Mouse (Mus musculus) heart, embryonic 13.5 days (tissue): ENCODE measurements at regions not wholly inside any gene's neighbourhood (a gene's known extent, or its start where the extent isn't known, plus 50 kb on each side); places are given as distances from the start of the nearest gene placed in this dataset.

Experiments used
- ATAC-seq: fragments of 200-750 bp; cut with Nextera tagmentation; 2 replicates; pipeline ENCODE4 v1.8.0; 2017; ENCODE audit warnings: moderate TSS enrichment; ENCODE audit not compliant: insufficient number of reproducible peaks, low FRiP score, low TSS enrichment; ENCODE audit errors: extremely low read depth
- H3K27ac ChIP-seq: fragments of 300-500 bp; sonication (generic); replicated peaks from 2 replicates; pipeline ENCODE4 v1.5.1; 2015; ENCODE audit warnings: moderate library complexity, mild to moderate bottlenecking, inconsistent platforms
- H3K27me3 ChIP-seq: fragments of 300-500 bp; sonication (generic); replicated peaks from 2 replicates; pipeline ENCODE4 v1.6.1; 2015; ENCODE audit warnings: mild to moderate bottlenecking, inconsistent platforms
- H3K36me3 ChIP-seq: fragments of 300-500 bp; sonication (generic); 2 replicates; pipeline ENCODE4 v1.6.1; 2015; ENCODE audit warnings: mild to moderate bottlenecking, inconsistent platforms
- H3K4me1 ChIP-seq: fragments of 300-500 bp; sonication (generic); 2 replicates; pipeline ENCODE4 v1.6.1; 2015; ENCODE audit warnings: inconsistent platforms
- H3K4me2 ChIP-seq: fragments of 300-500 bp; sonication (generic); 2 replicates; pipeline ENCODE4 v1.6.1; 2015; ENCODE audit warnings: inconsistent platforms, mild to moderate bottlenecking, moderate library complexity
- H3K4me3 ChIP-seq: fragments of 300-500 bp; sonication (generic); 2 replicates; pipeline ENCODE4 v1.5.1; 2015; ENCODE audit warnings: moderate library complexity, mild to moderate bottlenecking, inconsistent platforms
- H3K9ac ChIP-seq: fragments of 300-500 bp; sonication (generic); 2 replicates; pipeline ENCODE4 v1.6.1; 2015; ENCODE audit warnings: inconsistent platforms, mild to moderate bottlenecking, moderate library complexity
- H3K9me3 ChIP-seq: fragments of 300-500 bp; sonication (generic); 2 replicates; pipeline ENCODE4 v1.6.1; 2016; ENCODE audit warnings: inconsistent platforms
- WGBS: fragments of 180-500 bp; shearing (Covaris S2); methylation state at CpG from one replicate; pipeline ENCODE4 v1.1.7; 2015; ENCODE audit warnings: mixed read lengths; 5-methylcytosine and 5-hydroxymethylcytosine counted together

- ATAC-seq, result no peak
Observed at GRCm38 (mm10) chr1:77082410-77082809, 432.5 kb downstream of the Epha4 start.

GRCm38 (mm10) chr1:77093551-77093950 lies 421.3 kb downstream of the Epha4 start:
- no peak for ATAC-seq
- Histone ChIP-seq H3K4me3 (no peak overlapping the region), H3K4me2 (no peak overlapping the region), H3K9ac (no peak overlapping the region), H3K27ac (no peak overlapping the region), H3K9me3 (no peaks in the 10 kb centered on the region), H3K4me1 (no peaks in the 10 kb centered on the region), H3K36me3 (no peaks in the 10 kb centered on the region), H3K27me3 (no peaks in the 10 kb centered on the region)
- 35% methylated on average over 2 of the region's 2 CpGs for WGBS

More at GRCm38 (mm10) chr1:77082410-77082809, 432.5 kb downstream of the Epha4 start:
- no peak overlapping the region for H3K27ac ChIP-seq
- H3K4me3 ChIP-seq, result no peak overlapping the region
- no peak overlapping the region for H3K4me2 ChIP-seq
- no peak overlapping the region for H3K9ac ChIP-seq
- H3K36me3 ChIP-seq, result no peaks in the 10 kb centered on the region
- 77% methylated on average over 3 of the region's 3 CpGs for WGBS
- no peaks in the 10 kb centered on the region for H3K9me3 ChIP-seq
- H3K27me3 ChIP-seq, result 0 out of 2 replicates have a peak, but pooled peaks cover 3% of the 10 kb centered on the region
- H3K4me1 ChIP-seq, result peaks cover 24% of the 10 kb centered on the region

GRCm38 (mm10) chr1:77101726-77102272 lies 413.1 kb downstream of the Epha4 start:
- Histone ChIP-seq H3K4me1 (no peaks in the 10 kb centered on the region), H3K27me3 (peaks cover 8% of the 10 kb centered on the region; the same call in 1 of the 2 replicates), H3K4me3 (no peak overlapping the region), H3K9me3 (no peaks in the 10 kb centered on the region), H3K36me3 (no peaks in the 10 kb centered on the region), H3K9ac (no peak overlapping the region), H3K27ac (no peak overlapping the region), H3K4me2 (peak overlapping the region; percentile 16; the same call in 1 of the 2 replicates)
- 53% methylated on average over 12 of the region's 12 CpGs for WGBS
- ATAC-seq, result no peak

GRCm38 (mm10) chr1:77102421-77103133 lies 412.3 kb downstream of the Epha4 start:
- Histone ChIP-seq H3K4me2 (no peak overlapping the region), H3K4me1 (no peaks in the 10 kb centered on the region), H3K4me3 (no peak overlapping the region), H3K9ac (no peak overlapping the region), H3K27me3 (peaks cover 8% of the 10 kb centered on the region; the same call in 1 of the 2 replicates), H3K9me3 (no peaks in the 10 kb centered on the region), H3K27ac (no peak overlapping the region), H3K36me3 (no peaks in the 10 kb centered on the region)
- 52% methylated on average over 13 of the region's 13 CpGs for WGBS
- no peak for ATAC-seq

GRCm38 (mm10) chr1:77109861-77110785 lies 404.8 kb downstream of the Epha4 start:
- H3K4me2 ChIP-seq, result no peak overlapping the region
- H3K4me1 ChIP-seq, result no peaks in the 10 kb centered on the region
- ATAC-seq, result no peak
- H3K27ac ChIP-seq, result no peak overlapping the region
- no peaks in the 10 kb centered on the region for H3K36me3 ChIP-seq
- no peaks in the 10 kb centered on the region for H3K9me3 ChIP-seq
- no peak overlapping the region for H3K9ac ChIP-seq
- 68% methylated on average over 6 of the region's 6 CpGs for WGBS
- no peaks in the 10 kb centered on the region for H3K27me3 ChIP-seq
- H3K4me3 ChIP-seq, result no peak overlapping the region

- WGBS, result 45% methylated on average over 3 of the region's 3 CpGs
- no peaks in the 10 kb centered on the region for H3K36me3 ChIP-seq
- H3K27ac ChIP-seq, result peak overlapping the region; percentile 61
Observed at GRCm38 (mm10) chr1:77128411-77128810, 386.5 kb downstream of the Epha4 start.

GRCm38 (mm10) chr1:77137663-77138062 lies 377.2 kb downstream of the Epha4 start:
- Histone ChIP-seq H3K4me3 (no peak overlapping the region), H3K36me3 (no peaks in the 10 kb centered on the region), H3K27ac (no peak overlapping the region), H3K9me3 (no peaks in the 10 kb centered on the region), H3K4me2 (no peak overlapping the region), H3K4me1 (0 out of 2 replicates have a peak, but pooled peaks cover 3% of the 10 kb centered on the region), H3K9ac (no peak overlapping the region), H3K27me3 (no peaks in the 10 kb centered on the region)
- ATAC-seq, result no peak
- 67% methylated on average over 6 of the region's 6 CpGs for WGBS

More at GRCm38 (mm10) chr1:77128411-77128810, 386.5 kb downstream of the Epha4 start:
- peaks cover 20% of the 10 kb centered on the region for H3K4me1 ChIP-seq
- no peak for ATAC-seq
- H3K9me3 ChIP-seq, result no peaks in the 10 kb centered on the region
- H3K4me2 ChIP-seq, result no peak overlapping the region
- no peak overlapping the region for H3K9ac ChIP-seq
- no peak overlapping the region for H3K4me3 ChIP-seq
- no peaks in the 10 kb centered on the region for H3K27me3 ChIP-seq

GRCm38 (mm10) chr1:77140906-77141305 lies 374.0 kb downstream of the Epha4 start:
- Histone ChIP-seq H3K36me3 (no peaks in the 10 kb centered on the region), H3K9ac (no peak overlapping the region), H3K4me2 (no peak overlapping the region), H3K27ac (no peak overlapping the region), H3K27me3 (no peaks in the 10 kb centered on the region), H3K4me3 (no peak overlapping the region), H3K9me3 (no peaks in the 10 kb centered on the region), H3K4me1 (0 out of 2 replicates have a peak, but pooled peaks cover 3% of the 10 kb centered on the region)
- WGBS, result 44% methylated on average over 7 of the region's 7 CpGs
- ATAC-seq, result no peak

- Histone ChIP-seq H3K4me2 (no peak overlapping the region), H3K4me1 (no peaks in the 10 kb centered on the region), H3K27me3 (no peaks in the 10 kb centered on the region), H3K9me3 (no peaks in the 10 kb centered on the region), H3K4me3 (no peak overlapping the region), H3K36me3 (no peaks in the 10 kb centered on the region), H3K27ac (no peak overlapping the region), H3K9ac (no peak overlapping the region)
- WGBS, result 88% methylated on average over 4 of the region's 4 CpGs
- no peak for ATAC-seq
Observed at GRCm38 (mm10) chr1:77148052-77148451, 366.8 kb downstream of the Epha4 start.

- Histone ChIP-seq H3K9me3 (no peaks in the 10 kb centered on the region), H3K36me3 (no peaks in the 10 kb centered on the region), H3K9ac (no peak overlapping the region), H3K4me1 (no peaks in the 10 kb centered on the region), H3K4me3 (no peak overlapping the region), H3K27me3 (no peaks in the 10 kb centered on the region), H3K27ac (no peak overlapping the region), H3K4me2 (no peak overlapping the region)
- 81% methylated on average over 4 of the region's 4 CpGs for WGBS
- no peak for ATAC-seq
Observed at GRCm38 (mm10) chr1:77168316-77168715, 346.6 kb downstream of the Epha4 start.

GRCm38 (mm10) chr1:77172463-77172862 lies 342.4 kb downstream of the Epha4 start:
- WGBS, result 74% methylated on average over 1 of the region's 1 CpGs
- no peak overlapping the region for H3K27ac ChIP-seq
- ATAC-seq, result no peak

More at GRCm38 (mm10) chr1:77172463-77172862, 342.4 kb downstream of the Epha4 start:
- H3K4me2 ChIP-seq, result no peak overlapping the region
- H3K27me3 ChIP-seq, result no peaks in the 10 kb centered on the region
- no peak overlapping the region for H3K4me3 ChIP-seq
- no peaks in the 10 kb centered on the region for H3K9me3 ChIP-seq
- no peaks in the 10 kb centered on the region for H3K4me1 ChIP-seq
- no peak overlapping the region for H3K9ac ChIP-seq
- no peaks in the 10 kb centered on the region for H3K36me3 ChIP-seq
